Comparison of ENCODE assay signal across 16 mouse cellular contexts in the genomic region with DNA sequence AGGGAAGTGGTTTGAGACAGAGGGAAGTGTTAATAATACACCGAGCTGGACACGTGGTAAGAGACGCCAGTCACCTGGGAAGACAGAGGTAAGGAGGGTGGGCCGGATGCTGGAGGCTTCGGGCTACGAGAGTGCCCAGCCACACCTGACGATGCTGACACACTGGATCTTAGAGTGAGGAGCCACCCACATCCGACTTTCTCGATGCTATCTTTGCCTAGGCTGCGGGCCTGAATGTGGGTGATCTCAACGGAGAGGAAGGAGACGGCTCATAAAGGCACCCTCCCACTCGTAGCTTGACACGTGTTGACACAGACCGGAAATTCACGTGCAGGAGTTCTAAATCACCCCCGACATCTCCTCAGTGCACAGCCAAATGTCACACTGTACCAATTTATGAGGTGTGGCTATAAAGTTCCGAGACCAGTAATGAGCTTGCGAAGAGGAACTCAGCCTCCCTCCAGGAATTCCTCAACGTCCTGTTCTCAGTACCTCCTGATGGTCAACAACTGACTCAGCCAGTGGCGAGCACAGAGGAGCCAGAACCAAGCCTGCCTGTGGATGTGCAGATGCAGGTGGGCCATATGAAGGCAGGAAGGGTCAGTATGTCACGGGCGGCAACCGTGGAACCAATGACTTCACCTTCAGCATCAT.
A peak's percentile ranks its signal among the peaks of the same experiment; 100 is the strongest.
DNase-seq lines count a peak whose midpoint lies in the region; ATAC-seq and TF ChIP-seq lines count a peak whose summit lies in the region.
"Had no signal": no experiment of that assay in that cellular context is flagged by ENCODE, and none has a peak within 500 bp of the region (broad histone marks: within the 10 kb centered on the region; RNA-seq: fewer than 3 reads in every experiment).

No protein-coding gene starts in this region.

- no peaks in the 10 kb centered on the region for H3K9me3 ChIP-seq in hindbrain, embryonic 13.5 days
- H3K9me3 ChIP-seq in hindbrain, embryonic 12.5 days (replicated peaks), result no peaks in the 10 kb centered on the region
- H3K9me3 ChIP-seq: embryonic facial prominence, embryonic 13.5 days; liver, embryonic 15.5 days had no signal

- TF ChIP-seq POLR2A in kidney, adult 2 months (IDR thresholded peaks at IDR 0.05; ENCODE audit: low read depth, low read length), result no peak

- H3K27ac ChIP-seq in hindbrain, embryonic 13.5 days, result no peak overlapping the region
- H3K27ac ChIP-seq in hindbrain, embryonic 12.5 days, result no peak overlapping the region
- no peak overlapping the region for H3K27ac ChIP-seq in kidney, adult 2 months (ENCODE audit: insufficient read depth, low read depth, low read length)
- H3K27ac ChIP-seq: embryonic facial prominence, embryonic 13.5 days; liver, embryonic 15.5 days had no signal

- peaks cover 35% of the 10 kb centered on the region for H3K4me1 ChIP-seq in hindbrain, embryonic 13.5 days (replicated peaks)
- H3K4me1 ChIP-seq in hindbrain, embryonic 12.5 days, result peaks cover 18% of the 10 kb centered on the region
- no peaks in the 10 kb centered on the region for H3K4me1 ChIP-seq in kidney, adult 2 months (ENCODE audit: control insufficient read depth, insufficient read depth, low read length)
- H3K4me1 ChIP-seq: liver, embryonic 15.5 days had no signal

- no peaks in the 10 kb centered on the region for H3K36me3 ChIP-seq in hindbrain, embryonic 13.5 days
- H3K36me3 ChIP-seq in hindbrain, embryonic 12.5 days, result no peaks in the 10 kb centered on the region
- H3K36me3 ChIP-seq in kidney, adult 2 months (ENCODE audit: control insufficient read depth, insufficient read depth, low read length), result no peaks in the 10 kb centered on the region
- H3K36me3 ChIP-seq: embryonic facial prominence, embryonic 13.5 days; liver, embryonic 15.5 days had no signal

- peak; percentile 87 for DNase-seq in forelimb bud, embryonic 11.5 days (ENCODE audit: low read depth, low spot score)
- DNase-seq in kidney, adult 2 months, result peak; percentile 52
- DNase-seq in kidney, postnatal 4 days, result peak; percentile 29 to 51
- no peak for DNase-seq in layer of hippocampus, postnatal 36 days
- DNase-seq in thymus, postnatal 4 days, result no peak
- DNase-seq: cerebellum, adult 9-10 months; heart, postnatal 36 days; lung, postnatal 4 days had no signal

- H3K4me3 ChIP-seq in hindbrain, embryonic 13.5 days, result no peak overlapping the region
- no peak overlapping the region for H3K4me3 ChIP-seq in hindbrain, embryonic 12.5 days
- H3K4me3 ChIP-seq in kidney, adult 2 months (ENCODE audit: insufficient read depth, low read depth, low read length), result no peak overlapping the region
- H3K4me3 ChIP-seq: embryonic facial prominence, embryonic 13.5 days; liver, embryonic 15.5 days had no signal

- 0 out of 2 replicates have a peak, but pooled peaks cover 3% of the 10 kb centered on the region for H3K27me3 ChIP-seq in hindbrain, embryonic 13.5 days
- peaks cover 3% of the 10 kb centered on the region; the same call in 1 of the 2 replicates for H3K27me3 ChIP-seq in hindbrain, embryonic 12.5 days
- no peaks in the 10 kb centered on the region for H3K27me3 ChIP-seq in kidney, adult 2 months (replicated peaks; ENCODE audit: control insufficient read depth, insufficient read depth, low read length)
- H3K27me3 ChIP-seq: embryonic facial prominence, embryonic 13.5 days; liver, embryonic 15.5 days had no signal

- no peak for TF ChIP-seq CTCF in kidney, adult 2 months (conservative IDR thresholded peaks at IDR 0.05; ENCODE audit: insufficient read depth, insufficient read length, low read depth, low read length)

- 0 out of 2 replicates have a peak, but pooled peaks have one; percentile 27 for ATAC-seq in hindbrain, embryonic 13.5 days (ENCODE audit: low FRiP score)
- no peak for ATAC-seq in hindbrain, embryonic 12.5 days (ENCODE audit: low FRiP score)
- ATAC-seq in granulocyte monocyte progenitor cell, adult 5-6 weeks (replicated peaks; ENCODE audit: poor library complexity, severe bottlenecking), result no peak
- ATAC-seq: CD4-positive, CD25-positive, alpha-beta regulatory T cell, adult 4 months; forebrain, embryonic 14.5 days; midbrain, embryonic 16.5 days had no signal

- WGBS in hindbrain, embryonic 13.5 days, result 86% methylated on average over 24 of the region's 24 CpGs
- WGBS in hindbrain, embryonic 12.5 days, result 82% methylated on average over 24 of the region's 24 CpGs
- WGBS in kidney, adult 2 months, result 11% methylated on average over 24 of the region's 24 CpGs

- H3K9ac ChIP-seq in hindbrain, embryonic 13.5 days, result no peak overlapping the region
- no peak overlapping the region for H3K9ac ChIP-seq in hindbrain, embryonic 12.5 days
- H3K9ac ChIP-seq: embryonic facial prominence, embryonic 13.5 days; liver, embryonic 15.5 days had no signal

- no peak overlapping the region for H3K4me2 ChIP-seq in hindbrain, embryonic 13.5 days
- H3K4me2 ChIP-seq in hindbrain, embryonic 12.5 days (replicated peaks), result no peak overlapping the region
- H3K4me2 ChIP-seq: embryonic facial prominence, embryonic 13.5 days; liver, embryonic 15.5 days had no signal

Comparison
In these comparisons a context has a peak if more than half of its experiments do, and no peak if none do; other contexts are left out.
1. DNase-seq: peak in forelimb bud, embryonic 11.5 days (single experiment), kidney, adult 2 months (single experiment) and kidney, postnatal 4 days (2 of 2); none in layer of hippocampus, postnatal 36 days (0 of 2) and thymus, postnatal 4 days (single experiment).